Mouse (Mus musculus): ENCODE measurements around the gene Scn3b.

Gene Scn3b

GRCm38 (mm10) chr9:40337131-40337820, 68.3 kb downstream of the Scn3b start:
- no peak for DNase-seq (ENCODE audit: low read depth)

GRCm38 (mm10) chr9:40339578-40339977, 70.6 kb downstream of the Scn3b start:
- no peak for DNase-seq (ENCODE audit: low read depth)
